Mouse (Mus musculus) midbrain, embryonic 12.5 days (tissue): ENCODE data around the gene Mtrf1l. TPM values are rescaled to one million over a fixed set of nuclear protein-coding genes. Genes with fewer than 3 reads are reported as not detected.

ENCODE experiments used
- ATAC-seq: fragments of 200-750 bp; cut with Nextera tagmentation; 2 replicates; pipeline ENCODE4 v1.8.0; 2017; ENCODE audit warnings: low read depth, moderate TSS enrichment, moderate library complexity; ENCODE audit not compliant: low FRiP score
- H3K27ac ChIP-seq: fragments of 300-500 bp; sonication (generic); replicated peaks from 2 replicates; pipeline ENCODE4 v1.5.1; 2016; ENCODE audit warnings: mild to moderate bottlenecking
- H3K27me3 ChIP-seq: fragments of 300-500 bp; sonication (generic); 2 replicates; pipeline ENCODE4 v1.6.1; 2016; ENCODE audit warnings: mild to moderate bottlenecking
- H3K36me3 ChIP-seq: fragments of 300-500 bp; sonication (generic); 2 replicates; pipeline ENCODE4 v1.6.1; 2016
- H3K4me1 ChIP-seq: fragments of 300-500 bp; sonication (generic); 2 replicates; pipeline ENCODE4 v1.6.1; 2016
- H3K4me2 ChIP-seq: fragments of 300-500 bp; sonication (generic); replicated peaks from 2 replicates; pipeline ENCODE4 v1.6.1; 2016; ENCODE audit warnings: mild to moderate bottlenecking, moderate library complexity
- H3K4me3 ChIP-seq: fragments of 300-500 bp; sonication (generic); 2 replicates; pipeline ENCODE4 v1.5.1; 2016; ENCODE audit warnings: mild to moderate bottlenecking
- H3K9ac ChIP-seq: fragments of 300-500 bp; sonication (generic); replicated peaks from 2 replicates; pipeline ENCODE4 v1.6.1; 2016; ENCODE audit warnings: mild to moderate bottlenecking, moderate library complexity
- H3K9me3 ChIP-seq: fragments of 300-500 bp; sonication (generic); 2 replicates; pipeline ENCODE4 v1.6.1; 2016; ENCODE audit warnings: mild to moderate bottlenecking
- WGBS: fragments of 180-500 bp; shearing (Covaris S2); methylation state at CpG from one replicate; pipeline ENCODE4 v1.1.7; 2016; 5-methylcytosine and 5-hydroxymethylcytosine counted together
- polyA plus RNA-seq: library from polyadenylated mRNA; unstranded; fragments of >200 nt; fragmentation: Nextera tagmentation; extraction: Ambion mirVana; gene quantifications from 2 replicates; pipeline ENCODE4 v1.2.1, GENCODE M21; 2016

Mtrf1l gene
- polyA plus RNA-seq, 1 experiment from 2014 or later, result 14.5 TPM

DNA sequence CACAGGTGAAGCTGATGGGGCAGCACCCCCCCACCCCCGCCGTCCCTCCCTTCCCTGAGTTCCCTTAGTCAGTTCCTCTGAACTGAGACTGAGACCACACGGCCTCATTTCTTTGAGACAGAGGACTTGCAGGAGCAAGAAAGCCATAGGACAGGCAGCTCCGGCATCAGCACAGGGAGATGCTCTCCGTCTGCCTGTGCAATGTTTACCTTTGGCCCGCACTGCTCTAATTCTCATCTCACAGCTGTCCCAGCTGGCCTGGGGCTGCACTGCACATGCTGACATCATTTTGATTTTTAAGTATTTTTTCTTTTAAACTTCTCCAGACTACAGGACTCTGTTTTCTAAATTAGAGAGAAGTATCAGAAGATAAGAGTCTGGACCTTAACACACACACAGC is 20.8 kb downstream of the Mtrf1l start:
- Histone ChIP-seq H3K27me3 (no peaks in the 10 kb centered on the region), H3K4me2 (peak overlapping the region; percentile 97), H3K9ac (peak overlapping the region; percentile 15; the same call in 1 of the 2 replicates), H3K36me3 (peaks cover 37% of the 10 kb centered on the region), H3K27ac (no peak overlapping the region), H3K4me3 (peak overlapping the region; percentile 76), H3K4me1 (peaks cover 32% of the 10 kb centered on the region), H3K9me3 (no peaks in the 10 kb centered on the region)
- no peak for ATAC-seq
- 42% methylated on average over 6 of the region's 6 CpGs for WGBS

DNA sequence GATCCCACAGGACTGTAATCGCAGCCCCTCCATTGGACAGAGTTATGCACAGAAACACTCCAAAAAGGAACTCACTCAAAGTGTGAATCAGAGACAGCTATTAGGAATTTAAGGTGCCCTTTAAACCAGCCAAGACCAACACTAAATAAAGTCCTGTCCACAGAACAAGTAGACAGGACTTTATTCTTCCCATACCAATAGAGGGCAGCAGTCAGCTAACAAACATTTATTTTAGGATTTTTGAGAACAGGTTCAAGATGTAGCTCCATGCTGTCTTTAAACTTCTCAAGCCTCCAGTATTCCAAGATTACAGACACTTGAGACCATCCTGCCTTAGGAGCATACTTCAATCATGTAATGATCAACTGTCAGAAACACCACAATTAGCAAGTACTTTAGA is 23.2 kb downstream of the Mtrf1l start:
- Histone ChIP-seq H3K9me3 (no peaks in the 10 kb centered on the region), H3K27ac (no peak overlapping the region), H3K4me2 (no peak overlapping the region), H3K4me1 (peaks cover 29% of the 10 kb centered on the region), H3K9ac (no peak overlapping the region), H3K36me3 (peaks cover 37% of the 10 kb centered on the region), H3K27me3 (no peaks in the 10 kb centered on the region), H3K4me3 (no peak overlapping the region)
- 93% methylated on average over 1 of the region's 1 CpGs for WGBS
- ATAC-seq, result no peak

DNA sequence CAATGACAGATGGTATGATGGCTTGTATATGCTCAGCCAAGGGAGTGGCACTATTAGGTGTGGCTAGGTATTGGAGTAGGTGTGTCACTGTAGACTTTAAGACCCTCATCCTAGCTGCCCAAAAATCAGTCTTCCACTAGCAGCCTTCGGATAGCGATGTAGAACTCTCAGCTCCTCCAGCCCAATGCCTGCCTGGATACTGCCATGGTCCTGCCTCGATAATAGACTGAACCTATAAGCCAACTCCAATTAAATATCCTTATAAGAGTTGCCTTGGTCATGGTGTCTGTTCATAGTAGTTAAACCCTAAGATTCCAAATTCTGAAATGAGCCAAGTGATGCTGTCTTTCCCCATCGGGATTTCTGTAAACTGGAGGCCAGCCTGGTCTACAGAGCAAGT is 25.6 kb downstream of the Mtrf1l start:
- Histone ChIP-seq H3K4me1 (peaks cover 14% of the 10 kb centered on the region), H3K9me3 (no peaks in the 10 kb centered on the region), H3K27me3 (no peaks in the 10 kb centered on the region), H3K36me3 (peaks cover 37% of the 10 kb centered on the region), H3K27ac (no peak overlapping the region), H3K9ac (no peak overlapping the region), H3K4me3 (no peak overlapping the region), H3K4me2 (no peak overlapping the region)
- 83% methylated on average over 4 of the region's 4 CpGs for WGBS
- no peak for ATAC-seq

GRCm38 (mm10) chr10:5790657-5791056 is 33.1 kb downstream of the Mtrf1l start:
- Histone ChIP-seq H3K4me1 (no peaks in the 10 kb centered on the region), H3K27me3 (no peaks in the 10 kb centered on the region), H3K4me3 (no peak overlapping the region), H3K9ac (no peak overlapping the region), H3K36me3 (no peaks in the 10 kb centered on the region), H3K4me2 (no peak overlapping the region), H3K9me3 (no peaks in the 10 kb centered on the region), H3K27ac (no peak overlapping the region)
- WGBS, result 22% methylated on average over 12 of the region's 12 CpGs
- ATAC-seq, result 0 out of 2 replicates have a peak, but pooled peaks have one; percentile 16

DNA sequence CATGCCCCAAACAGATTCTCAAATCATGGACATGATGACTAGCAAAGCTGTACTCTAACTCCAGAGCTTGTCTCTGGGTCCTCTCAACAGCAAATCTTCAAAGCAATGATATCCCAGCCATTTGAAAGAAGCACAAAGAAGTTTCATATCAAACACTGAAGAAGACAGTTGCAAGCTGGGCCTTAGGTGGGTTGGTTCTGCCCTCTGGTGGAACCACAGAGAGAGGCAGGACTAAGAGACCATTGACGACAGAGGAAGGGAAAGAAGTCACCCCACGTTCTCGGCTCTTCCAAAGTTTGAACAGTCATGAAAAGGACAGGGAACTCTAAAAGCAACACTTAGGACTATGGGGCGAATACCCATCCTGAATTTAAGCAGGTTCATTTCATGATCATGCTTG is 36.8 kb downstream of the Mtrf1l start:
- WGBS, result 30% methylated on average over 4 of the region's 4 CpGs

More for the DNA sequence above, 36.8 kb downstream of the Mtrf1l start:
- no peak for ATAC-seq
- Histone ChIP-seq H3K4me1 (no peaks in the 10 kb centered on the region), H3K27me3 (no peaks in the 10 kb centered on the region), H3K4me3 (no peak overlapping the region), H3K9me3 (no peaks in the 10 kb centered on the region), H3K9ac (no peak overlapping the region), H3K27ac (no peak overlapping the region), H3K36me3 (no peaks in the 10 kb centered on the region), H3K4me2 (no peak overlapping the region)

Other genes starting within 250 kb of the Mtrf1l start
- 1.3 and 1.7 TPM in 2 replicates for gene Myct1, start 230.1 kb downstream of the Mtrf1l start, polyA plus RNA-seq
- 0.34 TPM in 1 of 2 replicates, not detected in the other for gene Vip, start 184.7 kb downstream of the Mtrf1l start, polyA plus RNA-seq
- gene Fbxo5, start 18.3 kb downstream of the Mtrf1l start, polyA plus RNA-seq, result 69.0 and 71.4 TPM in 2 replicates
- gene Rgs17, start 98.5 kb upstream of the Mtrf1l start, polyA plus RNA-seq, result 3.7 and 4.3 TPM in 2 replicates